Mouse (Mus musculus) cerebellum, adult 11 months (tissue): Measurements from ENCODE around the gene Morn3.

Source experiments
- DNase-seq: peaks from one replicate; pipeline ENCODE4 v3.0.0; 2022

Morn3 gene

GRCm38 (mm10) chr5:123021438-123021837, 25.4 kb downstream of the Morn3 start:
- DNase-seq = no peak

GRCm38 (mm10) chr5:123020426-123020825, 26.4 kb downstream of the Morn3 start:
- no peak for DNase-seq

- DNase-seq = no peak
These were observed 27.3 kb downstream of the Morn3 start for GRCm38 (mm10) chr5:123019336-123020016.

GRCm38 (mm10) chr5:123017504-123017903, 29.3 kb downstream of the Morn3 start:
- DNase-seq = no peak

GRCm38 (mm10) chr5:123015915-123016314, 30.9 kb downstream of the Morn3 start:
- no peak for DNase-seq

- DNase-seq = peak; percentile 98
These were observed 31.8 kb downstream of the Morn3 start, which contains the start of gene Orai1 for GRCm38 (mm10) chr5:123014753-123015701. Orai1 (plus strand) TSS chr5:123015074.

- DNase-seq = peak; percentile 69
These were observed 33.1 kb downstream of the Morn3 start for GRCm38 (mm10) chr5:123013599-123014315.

- no peak for DNase-seq
These were observed 35.1 kb downstream of the Morn3 start for GRCm38 (mm10) chr5:123011705-123012104.

- no peak for DNase-seq
These were observed 36.0 kb downstream of the Morn3 start for GRCm38 (mm10) chr5:123010806-123011205.

- peak; percentile 68 for DNase-seq
These were observed 36.9 kb downstream of the Morn3 start for GRCm38 (mm10) chr5:123009873-123010272.

GRCm38 (mm10) chr5:123008877-123009493, 37.8 kb downstream of the Morn3 start:
- no peak for DNase-seq

- DNase-seq = peak; percentile 44
These were observed 40.9 kb downstream of the Morn3 start for GRCm38 (mm10) chr5:123005716-123006592.

- DNase-seq = no peak
These were observed 45.9 kb downstream of the Morn3 start for GRCm38 (mm10) chr5:123000901-123001300.

GRCm38 (mm10) chr5:122997205-122998204, 49.3 kb downstream of the Morn3 start:
- no peak for DNase-seq

- no peak for DNase-seq
These were observed 51.9 kb downstream of the Morn3 start for GRCm38 (mm10) chr5:122994910-122995309.

GRCm38 (mm10) chr5:122994303-122994846, 52.4 kb downstream of the Morn3 start:
- no peak for DNase-seq

GRCm38 (mm10) chr5:122993811-122994210, 53.0 kb downstream of the Morn3 start:
- no peak for DNase-seq

GRCm38 (mm10) chr5:122991350-122992004, 55.3 kb downstream of the Morn3 start:
- no peak for DNase-seq

GRCm38 (mm10) chr5:122990411-122991160, 56.2 kb downstream of the Morn3 start:
- no peak for DNase-seq
